27 mouse cellular contexts compared by ENCODE assay signal in genomic region chr10:125782486-125782885, GRCm38 (mm10).
DNase-seq lines count a peak whose midpoint lies in the region; ATAC-seq lines count a peak whose summit lies in the region.
"Had no signal": no experiment of that assay in that cellular context is flagged by ENCODE, and none has a peak within 500 bp of the region (broad histone marks: within the 10 kb centered on the region; RNA-seq: fewer than 3 reads in every experiment).

No protein-coding gene starts in this region.

- no peak for ATAC-seq in embryonic facial prominence, embryonic 14.5 days (ENCODE audit: low read depth)
- ATAC-seq in limb, embryonic 13.5 days (ENCODE audit: low FRiP score, low read depth): no peak
- no peak for ATAC-seq in megakaryocyte progenitor cell, adult 5-6 weeks (replicated peaks; ENCODE audit: poor library complexity)
- ATAC-seq in megakaryocyte, adult 5-6 weeks (ENCODE audit: poor library complexity, severe bottlenecking): no peak
- ATAC-seq: forebrain, embryonic 15.5 days; midbrain, embryonic 16.5 days had no signal

- WGBS in embryonic facial prominence, embryonic 14.5 days: 26% methylated on average over 6 of the region's 6 CpGs
- WGBS in limb, embryonic 13.5 days: 32% methylated on average over 6 of the region's 6 CpGs

- no peaks in the 10 kb centered on the region for H3K9me3 ChIP-seq in embryonic facial prominence, embryonic 14.5 days (ENCODE audit: control insufficient read depth, low read length)
- no peaks in the 10 kb centered on the region for H3K9me3 ChIP-seq in limb, embryonic 13.5 days
- H3K9me3 ChIP-seq: forebrain, embryonic 15.5 days; heart, embryonic 12.5 days; limb, embryonic 15.5 days; midbrain, embryonic 10.5 days; neural tube, embryonic 13.5 days had no signal

- H3K9ac ChIP-seq in embryonic facial prominence, embryonic 14.5 days (ENCODE audit: low read depth, low read length): no peak overlapping the region
- H3K9ac ChIP-seq in limb, embryonic 13.5 days: no peak overlapping the region
- H3K9ac ChIP-seq: forebrain, embryonic 15.5 days; heart, embryonic 12.5 days; limb, embryonic 15.5 days; liver, embryonic 14.5 days; lung, embryonic 14.5 days; neural tube, embryonic 13.5 days had no signal

- H3K36me3 ChIP-seq in embryonic facial prominence, embryonic 14.5 days (ENCODE audit: control insufficient read depth, insufficient read depth, low read length): no peaks in the 10 kb centered on the region
- no peaks in the 10 kb centered on the region for H3K36me3 ChIP-seq in limb, embryonic 13.5 days
- H3K36me3 ChIP-seq: forebrain, embryonic 15.5 days; heart, embryonic 12.5 days; limb, embryonic 15.5 days; midbrain, embryonic 10.5 days; neural tube, embryonic 13.5 days had no signal

- H3K4me3 ChIP-seq in embryonic facial prominence, embryonic 14.5 days (ENCODE audit: low read depth, low read length): no peak overlapping the region
- no peak overlapping the region for H3K4me3 ChIP-seq in limb, embryonic 13.5 days
- H3K4me3 ChIP-seq: erythroblast, embryonic 14.5 days; forebrain, embryonic 15.5 days; heart, embryonic 12.5 days; limb, embryonic 15.5 days; midbrain, embryonic 10.5 days; myocyte; neural tube, embryonic 13.5 days had no signal

- DNase-seq in NIH3T3 (ENCODE audit: low read depth): peak; percentile 86
- peak; percentile 46 for DNase-seq in embryo, embryonic 10.5 days (ENCODE audit: low spot score)
- peak; percentile 42 for DNase-seq in embryonic facial prominence, embryonic 14.5 days (ENCODE audit: low spot score)
- no peak for DNase-seq in urinary bladder, postnatal 4 days (ENCODE audit: low spot score in 2 of 2)
- DNase-seq: adrenal gland, postnatal 14 days; cerebellum, adult 2 months; cerebellum, postnatal 36 days; gastrocnemius, postnatal 10 days; heart, adult 18-20 months; kidney, adult 9 months; kidney, postnatal 14 days; lung, embryonic 14.5 days; retina, postnatal 1 day; right cerebral cortex, postnatal 25 days; thymus, postnatal 14 days had no signal

- no peak overlapping the region for H3K27ac ChIP-seq in embryonic facial prominence, embryonic 14.5 days (replicated peaks; ENCODE audit: low read depth, low read length)
- peak overlapping the region; percentile 10; the same call in 1 of the 2 replicates for H3K27ac ChIP-seq in limb, embryonic 13.5 days
- H3K27ac ChIP-seq: forebrain, embryonic 15.5 days; limb, embryonic 15.5 days; liver, embryonic 14.5 days; midbrain, embryonic 10.5 days; neural tube, embryonic 13.5 days had no signal

- H3K4me2 ChIP-seq in embryonic facial prominence, embryonic 14.5 days (ENCODE audit: low read depth, low read length): no peak overlapping the region
- H3K4me2 ChIP-seq in limb, embryonic 13.5 days (replicated peaks): no peak overlapping the region
- H3K4me2 ChIP-seq: forebrain, embryonic 15.5 days; heart, embryonic 12.5 days; limb, embryonic 15.5 days; lung, embryonic 14.5 days; neural tube, embryonic 13.5 days had no signal

- peaks cover 28% of the 10 kb centered on the region for H3K4me1 ChIP-seq in embryonic facial prominence, embryonic 14.5 days (ENCODE audit: control insufficient read depth, insufficient read depth, low read length)
- peaks cover 50% of the 10 kb centered on the region for H3K4me1 ChIP-seq in limb, embryonic 13.5 days

- H3K27me3 ChIP-seq in embryonic facial prominence, embryonic 14.5 days (replicated peaks; ENCODE audit: control insufficient read depth, insufficient read depth, low read length): no peaks in the 10 kb centered on the region
- no peaks in the 10 kb centered on the region for H3K27me3 ChIP-seq in limb, embryonic 13.5 days
- H3K27me3 ChIP-seq: forebrain, embryonic 15.5 days; heart, embryonic 12.5 days; limb, embryonic 15.5 days; neural tube, embryonic 13.5 days had no signal

Comparison
In these comparisons a context has a peak if more than half of its experiments do, and no peak if none do; other contexts are left out.
1. DNase-seq: peak in NIH3T3 (single experiment), embryo, embryonic 10.5 days (single experiment) and embryonic facial prominence, embryonic 14.5 days (single experiment); none in urinary bladder, postnatal 4 days (0 of 2).